Mouse (Mus musculus): ENCODE data around the gene Emc8.

The Emc8 gene

DNA sequence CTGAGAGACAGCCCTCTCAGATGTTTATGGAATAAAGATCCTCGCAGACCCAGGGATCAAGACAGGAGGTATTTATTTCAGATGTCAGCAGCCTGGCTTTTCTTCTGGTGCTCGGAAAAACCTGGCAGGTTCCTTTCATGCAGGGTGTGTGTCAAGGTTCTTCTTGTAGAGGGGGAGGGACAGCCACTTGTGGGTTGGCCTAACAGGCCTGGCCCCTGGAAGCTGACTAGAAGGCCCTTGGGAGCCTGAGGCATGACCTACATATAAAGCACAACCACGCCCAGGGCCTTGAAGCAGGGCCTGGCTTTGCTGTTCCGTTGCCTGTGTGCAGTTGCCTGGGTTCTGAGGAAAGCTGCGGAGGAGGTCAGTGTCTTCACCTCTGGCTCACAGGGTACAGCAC lies 16.7 kb upstream of the Emc8 start:
- peak; percentile 48 for DNase-seq (ENCODE audit: low spot score)

DNA sequence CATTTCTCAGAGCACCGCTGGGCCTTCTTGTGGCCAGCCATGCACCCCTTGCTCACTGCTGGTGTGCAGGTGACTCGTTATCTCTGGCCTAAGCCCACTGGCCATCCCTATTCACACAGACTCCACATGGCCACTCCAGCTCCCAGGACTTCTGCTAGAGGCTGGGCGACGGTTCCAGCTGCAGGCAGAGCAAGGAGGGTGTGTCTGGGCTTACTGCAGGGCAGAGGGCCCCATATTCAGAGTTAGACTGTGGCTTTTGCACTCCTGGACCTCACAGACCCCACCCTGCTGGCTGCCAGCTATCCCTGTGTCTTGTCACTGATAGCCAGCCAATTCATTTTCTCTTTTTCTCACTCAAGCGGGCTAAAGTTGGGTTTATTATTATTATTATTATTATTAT lies 15.7 kb upstream of the Emc8 start:
- no peak for DNase-seq (ENCODE audit: low spot score)

DNA sequence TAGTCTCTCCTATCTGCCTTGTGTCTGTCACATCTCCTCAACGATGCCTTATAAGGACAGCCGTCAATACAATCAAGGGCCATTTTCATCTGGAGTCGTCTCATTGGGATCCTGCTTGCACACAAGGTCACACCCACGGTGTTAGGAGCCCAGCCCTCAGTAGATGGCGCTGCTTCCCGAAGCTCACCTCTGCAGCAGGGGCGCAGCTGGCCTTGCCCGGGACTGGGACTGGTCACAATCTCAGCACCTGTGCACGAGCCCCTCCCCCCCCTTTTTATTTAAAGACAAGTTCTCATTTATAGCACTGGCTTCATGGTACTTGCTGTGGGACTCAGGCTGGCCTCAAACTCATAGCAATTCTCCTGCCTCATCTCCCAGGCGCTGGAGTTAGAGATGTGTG lies 15.2 kb upstream of the Emc8 start:
- DNase-seq (ENCODE audit: low spot score), result peak; percentile 79

DNA sequence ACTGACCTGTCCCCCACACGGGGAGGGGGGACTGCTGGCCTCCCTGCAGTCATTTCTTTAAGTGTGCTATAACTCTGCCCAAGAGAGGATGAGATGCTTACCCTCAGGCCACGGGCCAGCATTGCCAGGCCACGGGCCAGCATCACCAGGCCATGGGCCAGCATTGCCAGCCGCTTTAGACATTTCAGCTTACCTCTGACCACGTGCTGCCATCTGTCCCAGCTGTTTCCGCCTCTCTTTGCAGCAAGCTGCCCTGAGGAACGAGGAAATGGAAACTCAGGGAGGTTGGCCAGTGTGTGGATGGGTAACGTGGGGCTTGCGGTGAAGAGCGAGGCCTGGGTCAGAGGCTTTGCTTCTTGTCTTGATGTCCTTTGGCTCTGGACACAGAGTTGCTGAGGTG lies 12.7 kb upstream of the Emc8 start:
- no peak for DNase-seq (ENCODE audit: low spot score)

DNA sequence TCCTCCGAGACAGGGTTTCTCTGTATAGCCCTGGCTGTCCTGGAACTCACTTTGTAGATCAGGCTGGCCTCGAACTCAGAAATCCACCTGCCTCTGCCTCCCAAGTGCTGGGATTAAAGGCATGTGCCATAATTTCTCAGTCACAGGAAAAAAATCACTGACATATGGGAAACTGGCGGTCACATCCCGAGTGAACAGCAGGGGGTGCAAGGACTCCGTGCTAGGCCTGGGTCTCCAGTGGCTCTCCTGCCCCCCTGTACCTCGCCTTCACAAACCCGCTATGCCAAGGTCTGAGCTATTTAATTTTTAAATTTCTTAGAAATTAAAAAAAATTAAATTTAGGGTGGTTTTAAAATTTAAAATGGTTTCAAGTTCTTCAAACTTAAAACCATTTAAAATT lies 12.0 kb upstream of the Emc8 start:
- DNase-seq (ENCODE audit: low spot score), result peak; percentile 59

DNA sequence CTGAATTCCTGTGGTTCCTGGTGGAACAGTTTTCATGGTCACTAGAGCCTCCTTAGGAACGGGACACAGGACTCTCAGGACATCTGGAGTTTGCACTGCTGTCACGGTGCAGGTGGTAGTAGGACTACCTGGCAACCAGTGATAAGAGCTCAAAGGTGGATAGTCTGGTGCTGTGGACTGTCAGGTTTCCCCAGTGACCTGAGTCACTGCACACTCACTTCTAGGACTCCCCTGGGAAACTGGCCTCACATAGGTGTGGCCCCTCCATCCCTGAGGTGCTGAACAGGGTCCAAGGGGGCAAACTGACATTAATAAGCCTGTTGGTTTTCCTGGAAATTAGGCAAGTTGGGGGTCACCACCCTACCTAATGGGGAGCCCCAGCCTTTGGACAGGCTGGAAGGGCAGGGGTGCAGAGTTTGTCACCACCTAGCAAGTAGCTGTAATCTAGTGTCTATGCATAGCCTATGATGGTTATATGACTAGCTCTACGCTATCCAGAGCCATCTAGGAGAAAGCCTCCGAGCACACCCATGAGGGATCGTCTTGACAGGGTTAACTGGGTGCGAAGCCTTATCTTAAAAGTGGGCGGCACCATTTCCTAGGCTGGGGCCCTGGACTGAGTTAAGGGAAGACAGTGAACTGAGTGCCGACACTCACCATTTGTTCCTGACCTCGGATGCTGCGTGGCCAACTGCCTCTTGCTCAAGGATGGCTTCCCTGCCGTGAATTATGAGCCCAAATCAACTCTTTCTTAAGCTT lies 11.4 kb upstream of the Emc8 start:
- no peak for DNase-seq (ENCODE audit: low spot score)

DNA sequence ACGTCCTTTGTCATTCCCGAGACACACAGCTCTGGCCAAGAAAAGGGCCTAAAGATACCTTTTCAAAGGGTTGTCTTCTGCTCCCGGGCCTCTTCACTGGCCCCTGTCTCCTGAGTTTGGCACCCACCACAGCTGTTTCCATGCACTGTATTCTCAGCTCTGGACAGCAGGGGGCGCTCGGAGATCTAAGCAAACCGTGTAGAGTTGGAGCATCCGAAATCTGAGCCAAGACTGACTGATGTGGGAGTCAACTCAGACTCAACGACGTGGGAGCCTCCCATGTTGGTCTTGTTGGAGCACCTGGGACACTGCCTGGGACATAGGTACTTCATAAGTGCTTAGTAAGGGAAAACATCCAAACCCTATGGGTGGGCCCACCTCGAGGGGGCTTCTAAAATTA lies 10.1 kb upstream of the Emc8 start:
- DNase-seq (ENCODE audit: low spot score), result peak; percentile 82

DNA sequence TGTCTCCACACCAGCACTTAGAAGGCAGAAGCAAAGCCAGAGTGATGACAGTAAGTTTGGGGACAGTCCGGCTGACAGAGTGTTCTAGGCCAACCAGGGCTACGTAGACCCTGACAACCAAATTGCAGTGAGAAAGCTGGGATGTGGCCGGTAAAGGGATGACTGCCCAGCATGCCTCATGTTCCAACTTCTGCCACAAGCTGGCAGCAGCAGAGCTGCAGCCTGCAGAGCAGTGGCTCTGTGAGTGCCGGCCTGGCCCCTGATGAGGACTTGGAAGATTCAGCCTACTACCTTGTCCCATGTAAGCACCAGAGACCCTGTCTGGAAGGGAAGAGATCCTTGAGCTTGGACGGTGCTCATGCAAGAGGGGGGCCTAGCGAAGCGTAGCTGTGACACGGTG lies 7.3 kb upstream of the Emc8 start:
- DNase-seq (ENCODE audit: low spot score), result no peak

DNA sequence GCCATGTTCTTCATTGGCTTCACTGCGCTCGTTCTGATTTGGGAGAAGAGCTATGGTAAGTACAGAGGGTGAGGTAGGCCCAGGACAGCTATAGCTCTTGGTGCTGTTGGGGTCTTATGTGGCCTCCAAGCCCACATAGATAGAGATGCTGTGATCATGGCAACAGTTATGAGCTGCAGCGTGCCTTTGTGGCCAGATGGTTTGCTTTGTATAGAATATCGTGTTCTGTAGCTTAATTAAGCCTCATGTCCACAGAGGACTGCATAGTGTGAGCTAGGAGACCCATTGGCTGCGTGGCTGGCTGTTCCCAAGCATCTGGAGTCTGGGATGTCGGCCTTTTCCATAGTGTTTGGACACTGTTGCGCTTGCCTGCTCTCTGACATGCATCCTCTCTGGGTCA lies 4.9 kb upstream of the Emc8 start:
- DNase-seq (ENCODE audit: low spot score), result no peak

DNA sequence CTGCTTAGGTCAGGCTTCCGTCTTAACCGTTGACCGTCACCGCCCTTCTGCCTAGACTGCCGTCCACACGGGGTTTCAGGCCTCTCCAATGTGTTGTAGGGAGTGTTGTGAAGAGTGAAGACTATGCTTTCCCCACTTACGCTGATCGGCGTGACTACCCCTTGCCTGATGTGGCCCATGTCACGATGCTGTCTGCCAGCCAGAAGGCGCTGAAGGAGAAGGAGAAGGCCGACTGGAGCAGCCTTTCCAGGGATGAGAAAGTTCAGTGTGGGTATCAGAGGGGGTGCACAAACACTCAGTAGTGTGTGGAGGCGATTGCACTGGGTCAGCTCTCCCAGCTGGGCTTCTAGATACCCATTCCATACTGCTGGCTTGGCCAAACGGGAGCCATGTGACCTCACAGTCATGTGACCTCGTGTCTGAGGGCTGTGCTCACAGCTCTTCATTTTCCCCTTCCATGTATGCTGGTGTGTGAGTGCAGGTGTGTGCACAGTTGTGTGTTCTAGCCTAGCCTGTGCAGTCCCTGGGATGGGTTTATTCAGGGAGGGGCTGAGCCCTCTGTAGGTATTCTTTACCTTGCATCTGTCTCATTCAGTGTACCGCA lies 4.4 kb upstream of the Emc8 start:
- no peak for DNase-seq (ENCODE audit: low spot score)

DNA sequence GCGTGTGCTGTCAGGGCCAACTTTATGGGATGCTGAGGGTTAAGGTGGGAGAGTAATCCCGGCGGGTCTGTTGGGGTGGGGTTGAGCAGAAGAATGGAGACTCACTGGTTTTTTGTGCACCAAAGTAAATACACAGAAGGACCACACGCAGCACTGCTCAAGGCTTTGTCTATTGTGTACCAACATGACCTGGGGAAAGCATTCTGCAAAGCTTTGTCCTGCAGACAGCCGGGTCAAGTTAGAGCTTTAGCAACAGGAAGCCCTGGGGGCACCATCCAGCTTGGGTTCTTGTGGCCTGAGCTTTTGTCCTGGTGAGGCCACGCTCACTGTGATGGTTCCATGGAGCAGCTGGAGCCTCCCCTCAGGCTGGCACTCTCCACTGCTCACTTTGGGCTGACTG lies 3.4 kb upstream of the Emc8 start:
- DNase-seq (ENCODE audit: low spot score), result no peak

DNA sequence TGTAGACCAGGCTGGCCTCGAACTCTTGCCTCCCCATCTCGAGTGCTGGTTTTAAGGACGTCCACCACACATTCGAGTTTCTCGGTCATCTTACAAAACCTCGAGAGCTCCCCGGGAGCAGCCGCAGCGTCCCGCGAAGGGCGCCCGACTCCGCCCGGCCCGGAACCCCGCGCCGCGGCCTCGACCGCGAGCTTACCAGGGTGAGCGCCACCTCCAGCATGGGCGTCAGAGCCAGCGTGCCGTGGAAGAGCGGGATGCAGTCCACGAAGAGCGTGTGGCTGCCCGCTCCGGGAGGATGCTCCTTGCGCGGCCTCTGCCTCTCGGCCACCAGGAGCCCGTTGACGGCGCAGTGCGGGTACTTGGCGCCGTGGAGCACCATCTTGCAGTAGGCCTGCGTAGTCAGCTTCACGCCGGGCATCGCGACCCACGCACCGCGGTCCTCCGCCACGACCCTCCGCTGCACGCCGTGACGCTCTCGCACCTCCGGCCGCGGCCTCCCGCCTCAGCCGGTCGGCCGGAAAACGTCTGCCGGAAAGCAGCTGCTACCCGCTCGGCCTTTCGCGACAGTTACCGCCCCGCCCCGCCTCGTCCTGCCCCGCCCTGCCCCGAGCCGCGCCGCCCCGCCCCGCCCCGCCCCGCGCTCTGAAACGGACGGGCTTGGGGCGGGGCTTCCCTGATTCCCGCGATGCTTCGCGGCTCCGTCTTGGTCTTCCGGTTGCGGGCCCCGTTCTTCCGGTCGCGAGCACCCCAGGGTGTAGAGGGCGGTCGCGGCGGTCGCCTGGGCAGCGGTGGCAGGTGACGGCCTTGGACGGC lies 606 bp downstream of the Emc8 start, which contains the start of the genes Gm27021 and Cox4i1:
Gm27021 (minus strand) TSS at position 519 of the 813 bp plus-strand sequence.
Cox4i1 (plus strand) TSS at position 662 of the 813 bp plus-strand sequence.
- DNase-seq (ENCODE audit: low spot score), result peak; percentile 94

DNA sequence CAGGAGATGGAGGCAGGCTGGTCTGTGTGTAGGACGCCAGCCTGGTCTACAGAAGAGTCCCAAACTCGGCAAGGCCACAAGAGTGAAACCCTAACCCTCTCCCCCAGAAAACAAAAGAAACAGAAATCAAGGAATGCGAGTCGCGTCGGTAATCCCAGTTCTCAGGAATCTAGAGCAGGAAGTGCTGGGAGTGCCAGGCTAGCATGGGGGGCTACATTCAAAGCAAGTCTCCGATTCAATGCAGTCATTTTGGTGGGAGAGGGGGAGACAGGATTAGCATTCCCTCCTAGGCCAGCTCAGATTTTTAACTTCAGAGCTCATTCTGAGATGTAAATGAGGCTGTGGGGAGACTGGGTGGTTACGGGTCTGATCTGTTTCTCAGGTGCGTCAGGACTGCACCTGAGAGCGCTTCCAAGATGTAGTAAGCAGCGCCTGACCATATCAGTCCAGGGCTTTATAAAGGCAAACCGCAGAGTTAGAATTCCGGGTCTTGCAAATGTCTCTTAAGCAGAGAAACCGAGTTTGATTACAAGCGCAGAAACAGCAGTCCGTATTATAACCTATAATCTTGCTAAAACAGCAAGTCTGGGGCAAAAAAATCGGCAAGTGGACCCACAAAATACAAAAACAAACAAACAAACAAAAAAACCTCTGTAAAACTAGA lies 1.4 kb downstream of the Emc8 start:
- DNase-seq (ENCODE audit: low spot score), result no peak

DNA sequence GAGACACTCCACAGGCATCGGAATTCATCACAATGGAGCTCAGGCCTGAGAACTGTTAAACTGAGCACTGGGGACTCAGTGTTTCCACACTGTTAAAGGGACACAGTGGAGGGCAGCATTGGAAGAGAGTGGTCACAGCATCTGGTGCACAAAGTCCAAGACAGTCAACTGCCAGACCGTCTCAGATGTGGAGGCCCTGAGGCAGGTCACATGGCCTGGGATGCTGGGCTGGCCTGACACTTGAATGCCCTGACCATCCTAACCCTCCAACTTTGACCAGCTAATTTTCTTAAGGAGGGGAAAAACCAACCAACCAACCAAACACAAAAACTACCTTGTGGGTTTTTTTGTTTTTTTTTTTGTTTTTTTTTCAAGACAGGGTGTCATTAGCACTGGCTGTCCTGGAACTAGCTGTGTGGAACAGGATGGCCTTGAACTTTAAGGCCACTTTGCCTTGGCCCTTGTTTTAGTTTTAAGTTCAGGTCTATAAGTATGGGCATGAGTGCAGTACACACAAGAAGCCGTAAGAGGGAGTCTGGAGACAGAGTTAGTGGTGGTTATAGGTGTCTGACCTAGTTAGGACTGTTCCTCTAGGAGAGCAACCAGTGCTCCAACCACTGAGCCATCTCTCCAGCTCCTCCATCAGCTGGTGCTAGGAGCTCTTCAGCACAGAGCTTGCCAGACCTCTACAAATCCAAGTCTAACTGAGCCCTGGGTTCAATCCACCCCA lies 2.5 kb downstream of the Emc8 start:
- no peak for DNase-seq (ENCODE audit: low spot score)

DNA sequence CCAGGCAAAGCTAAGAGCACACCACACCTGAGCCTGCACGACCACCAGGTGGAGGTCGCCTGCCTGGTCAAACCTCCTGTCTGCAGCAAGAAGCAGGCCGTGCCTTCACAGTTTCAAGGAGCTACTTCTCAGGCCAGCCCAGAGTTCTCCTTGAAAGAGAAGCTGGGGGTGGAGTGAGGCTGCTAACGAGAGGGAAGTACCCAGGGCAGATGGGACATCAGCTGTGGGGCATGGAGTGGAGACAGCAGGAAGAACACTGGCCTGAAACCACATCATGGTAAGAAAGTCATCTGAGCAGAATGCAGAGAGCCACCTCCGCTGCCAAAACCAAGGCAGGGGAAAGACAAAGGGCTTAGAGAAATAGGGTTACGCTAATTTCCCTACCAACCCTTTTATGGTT lies 3.8 kb downstream of the Emc8 start:
- DNase-seq (ENCODE audit: low spot score), result no peak

DNA sequence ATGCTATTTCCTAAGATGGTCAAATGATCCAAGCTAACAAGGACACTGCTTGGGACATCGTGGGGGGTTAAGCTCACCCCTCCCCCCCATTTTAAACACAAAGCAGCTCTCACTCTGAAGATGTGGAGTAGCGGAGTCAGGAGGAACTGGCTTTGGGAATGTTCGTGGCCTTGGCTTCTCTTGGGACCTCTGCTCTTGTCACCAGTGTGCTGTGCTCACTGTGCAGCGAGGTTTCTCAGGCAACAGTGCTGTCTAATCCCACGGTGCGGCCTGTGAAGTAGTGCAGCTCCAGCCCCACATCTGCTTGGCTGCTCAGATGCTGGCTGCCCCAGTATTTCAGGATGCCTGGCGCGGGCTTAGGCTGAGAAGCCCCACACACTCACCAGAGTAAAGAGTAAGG lies 11.0 kb downstream of the Emc8 start:
- DNase-seq (ENCODE audit: low spot score), result no peak

DNA sequence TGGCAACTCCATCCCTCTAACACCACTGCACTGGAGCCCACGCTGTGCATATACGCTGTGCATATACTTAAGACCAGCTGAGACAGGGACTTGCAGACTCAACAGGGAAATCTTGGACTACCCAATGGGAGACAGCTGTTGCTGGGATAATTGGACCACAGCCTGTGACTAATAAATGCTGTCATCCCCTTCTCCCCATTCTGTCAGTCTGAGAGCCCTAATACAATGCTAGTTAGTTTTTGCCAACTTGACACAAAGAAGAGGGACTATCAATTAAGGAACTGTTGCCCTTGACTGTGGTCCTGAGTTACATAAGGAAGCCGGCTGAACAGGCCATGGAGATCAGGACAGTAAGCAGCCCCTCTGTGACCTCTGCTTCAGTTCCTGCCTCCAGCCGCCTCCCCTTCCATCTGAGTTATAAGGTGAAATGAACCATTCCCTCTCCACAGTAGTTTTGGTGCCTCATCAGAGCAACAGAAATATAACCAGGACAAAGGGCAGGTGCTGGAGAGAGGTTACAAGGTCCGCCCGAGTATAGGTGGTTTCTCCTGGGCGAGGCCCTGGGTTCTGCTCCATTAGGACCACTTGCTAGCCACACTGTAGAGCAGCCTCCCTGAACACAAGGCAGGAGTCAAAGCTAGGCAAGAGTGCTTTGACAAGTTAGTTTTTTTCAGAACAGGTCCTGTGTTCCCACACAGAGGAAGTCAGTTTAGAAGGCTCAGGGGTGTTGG lies 11.9 kb downstream of the Emc8 start:
- DNase-seq (ENCODE audit: low spot score), result no peak

DNA sequence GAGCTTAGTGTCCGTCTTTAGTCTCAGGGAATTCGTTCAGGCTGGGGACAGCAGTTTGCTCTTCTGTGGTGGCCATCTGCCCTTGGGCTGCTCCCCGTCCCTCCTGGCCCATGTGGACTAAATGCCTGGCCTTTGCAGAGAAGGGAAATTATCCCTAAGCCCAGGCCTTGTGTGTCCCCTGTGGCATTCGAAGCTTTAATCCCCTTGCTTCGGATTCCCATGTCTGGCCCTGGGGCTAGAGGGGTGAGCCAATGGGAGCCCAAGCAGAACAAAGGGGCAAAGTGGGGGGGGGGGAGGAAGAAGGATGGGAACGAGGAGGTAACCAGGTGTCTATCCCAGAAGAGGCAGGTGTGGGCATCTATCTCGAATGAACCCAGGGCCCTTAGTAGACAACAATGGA lies 20.8 kb downstream of the Emc8 start, which contains the start of gene 1190005I06Rik:
1190005I06Rik (minus strand) TSS at position 101 of the 400 bp plus-strand sequence.
- DNase-seq (ENCODE audit: low spot score), result no peak

DNA sequence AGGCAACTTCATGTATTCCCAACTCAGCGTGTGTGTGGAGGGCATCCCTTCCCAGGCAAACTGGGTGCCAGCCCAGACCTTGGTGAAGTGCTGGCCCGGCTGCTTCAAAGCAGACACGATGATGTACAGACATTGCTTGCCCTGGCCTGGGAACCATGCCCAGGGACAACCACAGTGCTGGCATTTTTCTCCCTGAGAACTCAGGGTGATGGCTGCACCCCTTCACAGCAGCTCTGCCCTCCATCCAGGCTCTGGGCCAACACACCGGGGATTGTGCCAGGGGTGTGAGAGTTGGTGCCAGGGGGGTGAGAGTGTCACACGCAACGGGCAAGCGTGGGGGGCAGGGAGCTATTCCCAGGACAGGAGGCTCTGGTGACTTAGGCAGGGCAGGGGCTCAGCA lies 23.7 kb downstream of the Emc8 start:
- peak; percentile 49 for DNase-seq (ENCODE audit: low spot score)

DNA sequence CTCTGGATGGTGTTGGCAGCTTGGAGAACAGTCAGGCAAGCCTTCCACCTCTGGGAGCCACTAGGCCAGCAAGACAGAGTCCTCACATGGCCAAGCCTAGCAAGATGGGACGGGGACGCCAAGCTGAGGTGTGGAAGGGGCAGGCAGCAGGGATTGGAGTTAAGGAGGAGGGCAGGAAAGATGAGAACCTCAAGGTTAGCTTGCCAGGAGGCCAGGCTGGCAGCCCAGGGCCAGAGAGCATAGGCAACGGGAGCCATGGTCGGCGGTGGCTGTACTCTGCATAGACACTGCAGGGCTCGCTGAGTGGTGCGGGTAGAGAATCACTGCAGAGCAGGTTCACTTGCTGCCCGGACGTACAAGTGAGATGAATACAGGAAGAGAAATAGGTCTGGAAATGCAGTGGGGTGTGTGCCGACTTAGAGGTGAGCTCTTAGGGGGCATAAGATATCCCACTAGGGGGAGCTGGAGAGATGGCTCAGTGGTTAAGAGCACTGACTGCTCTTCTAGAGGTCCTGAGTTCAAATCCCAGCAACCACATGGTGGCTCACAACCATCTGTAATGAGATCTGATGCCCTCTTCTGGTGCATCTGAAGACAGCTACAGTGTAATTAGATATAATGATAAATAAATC lies 26.2 kb downstream of the Emc8 start:
- DNase-seq (ENCODE audit: low spot score), result no peak

DNA sequence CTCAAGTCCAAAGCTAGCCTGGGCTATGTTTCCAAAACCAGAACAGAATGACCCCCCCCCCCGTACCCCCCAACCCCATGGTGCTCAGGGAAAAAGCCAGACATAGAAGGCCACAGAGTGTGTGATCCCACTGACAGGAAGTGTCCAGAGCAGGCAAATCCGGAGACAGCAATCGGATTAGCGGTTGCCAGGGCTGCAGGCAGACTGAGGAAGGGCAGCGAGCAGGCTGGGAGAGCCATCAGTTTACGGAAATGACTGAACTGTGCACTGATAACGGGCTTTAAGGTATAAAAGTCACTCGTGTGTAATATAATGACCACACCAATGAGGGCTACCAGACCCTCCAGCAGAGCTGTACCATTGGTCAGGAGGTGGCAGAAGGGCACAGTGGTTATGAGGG lies 27.1 kb downstream of the Emc8 start:
- no peak for DNase-seq (ENCODE audit: low spot score)
